Mouse (Mus musculus) common myeloid progenitor, adult 5-6 weeks (primary cell): ENCODE measurements around the gene Slc7a7. TPM values are rescaled to one million over a fixed set of nuclear protein-coding genes. Genes with fewer than 3 reads are reported as not detected.
"Not testable (repeated sequence)": the region's sequence is repeated elsewhere in the genome, so short reads cannot be mapped to it uniquely, and the experiment has no call there.

Experiments
- ATAC-seq: replicated peaks from 2 replicates; pipeline ENCODE4 v1.8.0; 2016; ENCODE audit warnings: low read depth, mild to moderate bottlenecking, moderate TSS enrichment, inconsistent platforms; ENCODE audit not compliant: poor library complexity, severe bottlenecking
- total RNA-seq: library from RNA; stranded (forward); fragments of 200-1000, 187-1606 nt; gene quantifications from 2 replicates; pipeline ENCODE4 v1.2.3, GENCODE M21; 2017

Gene Slc7a7
- total RNA-seq, 1 experiment from 2014 or later, result 4.5 TPM

DNA sequence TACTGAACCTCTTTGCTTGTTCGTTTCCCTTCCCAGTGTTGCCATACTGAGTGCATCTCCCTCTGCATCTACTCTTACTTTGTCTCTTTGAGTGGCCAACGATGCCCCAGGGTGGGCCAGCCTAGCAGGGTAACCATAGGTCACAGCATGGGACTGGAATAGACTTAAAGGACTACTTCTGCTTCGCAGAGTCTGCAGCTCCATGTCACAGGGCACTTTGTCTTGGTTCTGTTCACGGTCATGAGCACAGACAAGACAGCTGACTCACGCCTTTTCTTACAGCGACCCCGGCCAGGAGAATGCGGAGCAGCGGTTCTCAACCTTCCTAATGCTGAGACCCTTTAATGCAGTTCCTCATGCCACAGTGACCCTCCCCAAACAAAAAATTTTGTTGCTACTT is 34.9 kb downstream of the Slc7a7 start:
- ATAC-seq, result no peak

GRCm38 (mm10) chr14:54381816-54382215 is 35.8 kb downstream of the Slc7a7 start:
- no peak for ATAC-seq

DNA sequence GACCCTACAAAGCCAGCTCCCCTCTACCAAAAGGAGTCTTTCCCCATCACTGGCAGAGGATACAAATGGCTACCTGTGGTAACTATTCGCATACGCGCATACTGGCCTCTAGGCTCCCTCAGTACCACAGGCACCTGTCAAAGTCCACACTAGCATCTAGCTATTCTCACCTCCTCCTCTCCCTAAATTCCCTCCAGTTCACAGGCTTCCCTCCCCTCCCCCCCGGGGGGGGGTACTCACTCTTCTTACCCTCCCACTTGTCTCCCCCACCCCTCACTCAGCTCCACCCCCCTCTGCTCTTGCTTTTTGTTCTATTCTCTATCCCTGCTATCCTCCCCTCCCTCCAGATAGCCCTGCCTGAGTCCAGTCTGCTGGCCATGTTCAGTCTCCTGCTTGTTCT is 37.0 kb downstream of the Slc7a7 start:
- no peak for ATAC-seq

DNA sequence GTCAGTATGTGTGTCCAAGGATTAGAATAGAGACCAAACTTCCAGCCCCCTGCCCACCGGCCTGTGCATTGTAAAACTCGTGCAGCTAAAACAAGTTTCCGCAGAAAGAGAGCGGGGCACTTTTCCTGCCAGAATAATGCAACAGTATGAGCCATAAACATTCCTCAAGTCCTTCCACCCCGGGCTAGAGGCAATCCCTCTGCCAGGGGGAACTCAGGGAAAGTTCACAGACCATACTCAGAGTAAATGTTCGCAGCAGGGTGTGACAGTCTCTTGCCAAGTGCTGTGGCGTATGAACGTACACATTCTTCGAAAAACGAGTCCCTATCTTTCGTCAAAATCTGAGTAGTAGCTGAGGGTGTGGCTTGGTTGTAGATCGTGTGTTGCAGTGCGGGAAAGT is 38.0 kb downstream of the Slc7a7 start:
- no peak for ATAC-seq

DNA sequence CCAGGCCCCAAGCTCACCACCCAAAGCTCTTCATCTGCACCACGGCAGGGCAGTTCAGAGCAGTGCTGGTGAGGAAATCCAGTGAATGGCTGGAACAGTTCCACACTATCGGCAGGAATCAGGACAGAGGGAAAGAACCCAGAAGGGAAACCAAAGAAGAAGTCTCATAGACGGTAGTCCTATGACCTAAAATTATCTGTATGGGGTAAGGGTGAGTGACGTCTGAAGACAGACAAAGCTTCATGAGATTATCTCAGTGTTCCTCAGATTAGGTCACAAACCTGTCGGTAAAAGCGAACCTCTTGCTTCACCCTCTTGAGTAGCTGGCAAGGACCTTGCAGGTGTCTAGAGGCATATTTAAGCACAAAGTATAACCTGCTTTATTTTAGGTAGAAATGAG is 40.4 kb downstream of the Slc7a7 start:
- no peak for ATAC-seq

DNA sequence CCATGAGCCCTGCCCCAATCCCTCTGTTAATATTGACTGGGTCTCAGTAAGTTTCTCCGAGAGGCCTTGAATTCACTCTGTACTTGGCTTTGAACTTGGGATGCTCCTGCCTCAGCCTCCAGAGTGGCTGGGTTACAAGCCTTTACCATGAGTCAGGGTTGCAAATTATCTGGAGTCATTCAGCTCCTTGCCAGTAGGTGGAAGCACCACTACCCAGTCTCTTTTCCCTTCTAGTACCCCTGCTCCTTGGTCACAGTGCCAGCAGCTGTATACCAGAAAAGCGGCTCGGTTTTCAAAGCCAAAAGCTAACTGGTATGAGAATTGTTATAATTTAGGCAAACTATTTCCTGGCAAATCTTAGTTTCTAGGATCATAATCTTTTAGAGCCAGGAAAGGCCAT is 41.7 kb downstream of the Slc7a7 start:
- peak; percentile 93 for ATAC-seq

GRCm38 (mm10) chr14:54372923-54373322 is 44.7 kb downstream of the Slc7a7 start:
- ATAC-seq, result no peak

GRCm38 (mm10) chr14:54371460-54371859 is 46.1 kb downstream of the Slc7a7 start:
- no peak for ATAC-seq

GRCm38 (mm10) chr14:54370595-54370994 is 47.0 kb downstream of the Slc7a7 start:
- ATAC-seq, result no peak

GRCm38 (mm10) chr14:54369372-54369771 is 48.2 kb downstream of the Slc7a7 start:
- ATAC-seq, result no peak

DNA sequence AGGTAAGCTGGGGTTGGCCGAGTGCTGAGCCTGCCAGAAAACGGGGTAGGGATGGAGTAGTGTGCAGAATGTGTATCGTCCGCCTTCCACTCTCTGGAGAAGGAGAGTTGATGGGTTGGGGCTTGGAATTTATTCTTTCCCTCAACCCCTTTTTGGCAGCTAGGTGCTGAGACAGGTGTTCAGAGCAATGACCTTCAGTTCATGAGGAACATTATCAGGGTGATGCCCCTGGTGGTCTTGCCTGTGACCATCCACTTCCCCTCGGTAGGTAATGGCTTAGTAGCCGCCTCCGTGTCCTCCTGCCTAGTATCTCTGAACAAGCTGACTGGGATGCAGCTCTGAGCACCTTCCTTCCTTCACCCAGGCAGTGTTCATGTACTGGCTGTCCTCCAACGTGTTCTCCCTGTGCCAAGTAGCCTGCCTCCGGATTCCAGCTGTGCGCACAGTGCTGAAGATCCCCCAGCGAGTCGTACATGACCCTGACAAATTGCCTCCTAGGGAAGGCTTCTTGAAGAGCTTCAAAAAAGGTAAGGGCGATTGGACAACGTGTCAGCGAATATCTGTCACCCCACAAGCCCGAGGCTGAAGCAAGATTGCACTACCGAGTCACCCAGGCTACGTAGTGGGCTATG is 50.0 kb downstream of the Slc7a7 start:
- no peak for ATAC-seq

- ATAC-seq, result no peak
Measured at GRCm38 (mm10) chr14:54366581-54366980, 51.0 kb downstream of the Slc7a7 start.

DNA sequence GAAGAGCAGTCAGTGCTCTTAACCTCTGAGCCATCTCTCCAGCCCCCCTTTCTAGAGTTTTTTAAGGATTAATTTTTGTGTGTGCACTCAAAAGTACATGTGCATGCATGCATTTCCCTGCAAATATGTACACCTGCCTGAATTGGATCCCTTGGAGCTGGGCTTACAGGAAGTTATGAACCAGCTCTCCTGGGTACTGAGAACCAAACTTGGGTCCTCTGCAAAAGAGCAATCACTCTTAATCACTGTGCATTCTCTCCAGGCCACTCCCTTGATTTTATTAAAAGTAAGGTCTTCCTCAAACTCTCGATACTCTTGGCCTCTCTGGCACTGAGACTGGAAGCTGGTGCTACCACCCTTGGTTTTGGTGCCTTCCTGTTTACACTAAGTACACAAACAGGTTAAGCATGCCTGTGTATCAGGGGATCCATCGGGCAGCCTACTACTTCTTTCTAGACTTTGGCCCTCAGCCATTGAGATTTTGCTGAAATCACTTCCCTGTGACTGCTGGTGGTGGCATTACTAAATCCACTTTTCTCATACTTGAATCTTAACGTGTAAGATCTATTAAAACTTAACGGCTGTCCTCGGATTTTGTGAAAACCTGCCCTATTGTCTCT is 52.4 kb downstream of the Slc7a7 start:
- ATAC-seq, result no peak

- no peak for ATAC-seq
Measured at GRCm38 (mm10) chr14:54363156-54363555, 54.4 kb downstream of the Slc7a7 start.

GRCm38 (mm10) chr14:54360577-54361340 is 56.8 kb downstream of the Slc7a7 start, which contains the start of gene Oxa1l:
Gene Oxa1l (plus strand): TSS chr14:54360834.
- peak; percentile 94 for ATAC-seq

DNA sequence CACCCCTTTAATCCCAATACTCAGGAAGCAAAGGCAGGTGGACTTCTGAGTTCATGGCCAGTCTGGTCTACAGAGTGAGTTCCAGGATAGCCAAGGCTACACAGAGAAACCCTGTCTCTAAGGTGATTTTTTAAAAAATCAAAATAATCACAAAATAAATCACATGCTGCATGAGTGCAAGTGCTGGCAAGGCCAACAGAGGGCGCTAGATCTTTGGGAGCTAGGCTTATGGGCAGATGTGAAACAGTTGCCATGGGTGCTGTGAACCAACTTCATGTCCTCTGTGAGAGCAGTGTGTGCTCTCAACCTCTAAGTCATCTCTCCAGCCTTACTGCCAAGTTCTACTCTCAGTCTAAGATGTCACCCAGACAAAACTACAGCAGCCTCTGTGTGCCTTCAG is 63.2 kb downstream of the Slc7a7 start:
- ATAC-seq, result no peak

DNA sequence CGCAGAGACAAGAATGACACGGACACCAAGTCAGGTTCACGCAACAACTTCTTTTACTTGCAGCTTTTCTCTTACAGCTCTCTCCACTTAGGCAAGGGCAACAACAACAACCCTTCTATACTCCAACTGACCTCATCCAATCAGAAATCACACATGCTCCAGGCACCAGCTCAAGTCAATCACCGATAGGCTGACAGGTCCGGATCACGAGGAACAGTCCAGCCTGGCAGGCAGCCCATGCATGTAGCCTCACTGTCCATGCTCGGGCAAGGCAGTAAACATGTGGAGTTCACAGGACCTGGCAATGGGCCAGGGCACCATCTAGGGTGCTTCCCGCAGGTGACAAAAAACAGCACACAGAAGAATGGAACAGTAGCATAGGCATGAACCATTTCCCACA is 65.3 kb downstream of the Slc7a7 start:
- ATAC-seq, result no peak

DNA sequence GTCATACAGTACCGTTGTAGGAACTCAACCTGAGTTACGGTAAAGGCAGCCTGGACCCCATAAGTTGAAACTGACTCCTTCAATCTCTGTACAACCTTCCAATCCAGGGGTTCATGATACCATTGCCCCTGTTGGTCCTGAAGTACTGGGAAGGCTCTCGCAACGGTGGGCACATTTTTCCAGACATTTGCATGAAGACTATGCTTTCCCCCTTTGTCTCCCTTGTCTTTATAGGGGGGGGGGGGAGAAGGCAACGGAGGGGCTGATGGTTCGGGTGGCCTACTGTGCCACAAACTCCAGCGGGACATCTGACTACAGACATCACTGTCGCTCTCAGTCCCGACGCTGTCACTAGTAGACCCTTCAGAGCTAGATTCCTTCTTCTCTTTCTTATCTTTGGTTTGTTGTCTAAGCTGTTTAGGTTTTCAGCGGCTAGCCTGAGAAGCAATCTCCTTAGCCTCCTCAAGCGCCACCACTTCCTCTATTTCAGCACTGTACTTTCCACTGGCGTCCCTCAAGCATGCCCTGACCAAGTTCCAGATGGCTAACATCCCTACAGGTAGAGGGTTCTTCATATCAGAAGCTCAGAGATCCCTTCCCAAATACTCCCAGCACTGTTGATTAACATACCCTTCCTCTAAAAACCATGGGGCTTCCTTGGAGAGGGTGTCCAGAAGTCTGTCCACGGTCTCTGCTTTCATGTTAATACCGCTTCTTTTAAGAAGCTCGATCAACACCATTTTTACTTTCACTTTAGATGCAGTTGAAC is 66.6 kb downstream of the Slc7a7 start:
- peak; percentile 32; the same call in 1 of the 2 replicates for ATAC-seq

GRCm38 (mm10) chr14:54341807-54342206 is 75.8 kb downstream of the Slc7a7 start:
- not testable (repeated sequence) for ATAC-seq

GRCm38 (mm10) chr14:54340836-54341235 is 76.7 kb downstream of the Slc7a7 start:
- ATAC-seq, result no peak
